Mouse (Mus musculus): Measurements from ENCODE around the gene Rin1. TPM values are rescaled to one million over a fixed set of nuclear protein-coding genes. Genes with fewer than 3 reads are reported as not detected.

The Rin1 gene
- polyA plus RNA-seq, 1 experiment, result 1.0 TPM

- H3K4me3 ChIP-seq (ENCODE audit: insufficient read depth, low read length), result peak within 1 kb of the TSS; percentile 90
- peak within 1 kb of the TSS; percentile 56 for H3K27ac ChIP-seq (ENCODE audit: insufficient read depth, low read depth, low read length)
- TF ChIP-seq CTCF (IDR thresholded peaks at IDR 0.05; ENCODE audit: low read depth, low read length), result no peak
- no peak for TF ChIP-seq POLR2A (IDR thresholded peaks at IDR 0.05; ENCODE audit: borderline replicate concordance, low read depth, low read length)
- peaks cover 16% of the 10 kb centered on the region for H3K4me1 ChIP-seq (ENCODE audit: control insufficient read depth, insufficient read depth, low read length)
These were observed 9.3 kb upstream of the Rin1 start, which contains the start of gene Brms1 for GRCm38 (mm10) chr19:5040862-5041523. Gene Brms1, plus strand, starts transcription at chr19:5041354.

GRCm38 (mm10) chr19:5041588-5041987 lies 8.7 kb upstream of the Rin1 start:
- peaks cover 16% of the 10 kb centered on the region for H3K4me1 ChIP-seq (ENCODE audit: control insufficient read depth, insufficient read depth, low read length)
- peak overlapping the region; percentile 90 for H3K4me3 ChIP-seq (ENCODE audit: insufficient read depth, low read length)
- no peak for TF ChIP-seq CTCF (IDR thresholded peaks at IDR 0.05; ENCODE audit: low read depth, low read length)
- TF ChIP-seq POLR2A (IDR thresholded peaks at IDR 0.05; ENCODE audit: borderline replicate concordance, low read depth, low read length), result no peak
- H3K27ac ChIP-seq (ENCODE audit: insufficient read depth, low read depth, low read length), result peak overlapping the region; percentile 56

GRCm38 (mm10) chr19:5045531-5045930 lies 4.8 kb upstream of the Rin1 start:
- TF ChIP-seq CTCF (IDR thresholded peaks at IDR 0.05; ENCODE audit: low read depth, low read length) (no peak), POLR2A (IDR thresholded peaks at IDR 0.05; ENCODE audit: borderline replicate concordance, low read depth, low read length) (no peak)
- H3K27ac ChIP-seq (ENCODE audit: insufficient read depth, low read depth, low read length), result no peak overlapping the region
- peaks cover 23% of the 10 kb centered on the region for H3K4me1 ChIP-seq (ENCODE audit: control insufficient read depth, insufficient read depth, low read length)
- no peak overlapping the region for H3K4me3 ChIP-seq (ENCODE audit: insufficient read depth, low read length)

- H3K4me3 ChIP-seq (ENCODE audit: insufficient read depth, low read length), result no peak overlapping the region
- no peak overlapping the region for H3K27ac ChIP-seq (ENCODE audit: insufficient read depth, low read depth, low read length)
- TF ChIP-seq POLR2A (IDR thresholded peaks at IDR 0.05; ENCODE audit: borderline replicate concordance, low read depth, low read length) (no peak), CTCF (IDR thresholded peaks at IDR 0.05; ENCODE audit: low read depth, low read length) (no peak)
- H3K4me1 ChIP-seq (ENCODE audit: control insufficient read depth, insufficient read depth, low read length), result peaks cover 21% of the 10 kb centered on the region
These were observed 1.9 kb upstream of the Rin1 start for GRCm38 (mm10) chr19:5048138-5049056.

- Histone ChIP-seq H3K4me1 (ENCODE audit: control insufficient read depth, insufficient read depth, low read length) (peaks cover 21% of the 10 kb centered on the region), H3K4me3 (ENCODE audit: insufficient read depth, low read length) (no peak overlapping the region), H3K27ac (ENCODE audit: insufficient read depth, low read depth, low read length) (peak overlapping the region; percentile 62)
- no peak for TF ChIP-seq POLR2A (IDR thresholded peaks at IDR 0.05; ENCODE audit: borderline replicate concordance, low read depth, low read length)
- TF ChIP-seq CTCF (IDR thresholded peaks at IDR 0.05; ENCODE audit: low read depth, low read length), result no peak
These were observed 956 bp upstream of the Rin1 start for GRCm38 (mm10) chr19:5049325-5049724.

- peak overlapping the region; percentile 44 for H3K4me3 ChIP-seq (ENCODE audit: insufficient read depth, low read length)
- no peak overlapping the region for H3K27ac ChIP-seq (ENCODE audit: insufficient read depth, low read depth, low read length)
- TF ChIP-seq POLR2A (IDR thresholded peaks at IDR 0.05; ENCODE audit: borderline replicate concordance, low read depth, low read length) (no peak), CTCF (IDR thresholded peaks at IDR 0.05; ENCODE audit: low read depth, low read length) (no peak)
- peaks cover 21% of the 10 kb centered on the region for H3K4me1 ChIP-seq (ENCODE audit: control insufficient read depth, insufficient read depth, low read length)
These were observed 750 bp downstream of the Rin1 start for GRCm38 (mm10) chr19:5051031-5051430.

- H3K4me1 ChIP-seq (ENCODE audit: control insufficient read depth, insufficient read depth, low read length), result peaks cover 21% of the 10 kb centered on the region
- H3K4me3 ChIP-seq (ENCODE audit: insufficient read depth, low read length), result no peak overlapping the region
- H3K27ac ChIP-seq (ENCODE audit: insufficient read depth, low read depth, low read length), result no peak overlapping the region
- TF ChIP-seq CTCF (IDR thresholded peaks at IDR 0.05; ENCODE audit: low read depth, low read length), result no peak
- TF ChIP-seq POLR2A (IDR thresholded peaks at IDR 0.05; ENCODE audit: borderline replicate concordance, low read depth, low read length), result no peak
These were observed 1.2 kb downstream of the Rin1 start for GRCm38 (mm10) chr19:5051515-5051914.

- peaks cover 21% of the 10 kb centered on the region for H3K4me1 ChIP-seq (ENCODE audit: control insufficient read depth, insufficient read depth, low read length)
- TF ChIP-seq POLR2A (IDR thresholded peaks at IDR 0.05; ENCODE audit: borderline replicate concordance, low read depth, low read length) (no peak), CTCF (IDR thresholded peaks at IDR 0.05; ENCODE audit: low read depth, low read length) (no peak)
- no peak overlapping the region for H3K4me3 ChIP-seq (ENCODE audit: insufficient read depth, low read length)
- H3K27ac ChIP-seq (ENCODE audit: insufficient read depth, low read depth, low read length), result no peak overlapping the region
These were observed 2.0 kb downstream of the Rin1 start for GRCm38 (mm10) chr19:5052166-5052822.

GRCm38 (mm10) chr19:5052853-5053252 lies 2.6 kb downstream of the Rin1 start:
- TF ChIP-seq POLR2A (IDR thresholded peaks at IDR 0.05; ENCODE audit: borderline replicate concordance, low read depth, low read length) (no peak), CTCF (IDR thresholded peaks at IDR 0.05; ENCODE audit: low read depth, low read length) (no peak)
- peaks cover 21% of the 10 kb centered on the region for H3K4me1 ChIP-seq (ENCODE audit: control insufficient read depth, insufficient read depth, low read length)
- no peak overlapping the region for H3K27ac ChIP-seq (ENCODE audit: insufficient read depth, low read depth, low read length)
- no peak overlapping the region for H3K4me3 ChIP-seq (ENCODE audit: insufficient read depth, low read length)
